Mouse (Mus musculus) adrenal gland, adult (tissue): ENCODE data around the gene Chka.
A peak's percentile ranks its signal among the peaks of the same experiment; 100 is the strongest.

Source experiments
- DNase-seq, 2 experiments: peaks; one replicate each; pipeline ENCODE4 v3.0.0; 2022 to 2023; ENCODE audit warnings: low spot score in 1 of 2; ENCODE audit not compliant: inconsistent age in 2 of 2

Gene Chka

DNA sequence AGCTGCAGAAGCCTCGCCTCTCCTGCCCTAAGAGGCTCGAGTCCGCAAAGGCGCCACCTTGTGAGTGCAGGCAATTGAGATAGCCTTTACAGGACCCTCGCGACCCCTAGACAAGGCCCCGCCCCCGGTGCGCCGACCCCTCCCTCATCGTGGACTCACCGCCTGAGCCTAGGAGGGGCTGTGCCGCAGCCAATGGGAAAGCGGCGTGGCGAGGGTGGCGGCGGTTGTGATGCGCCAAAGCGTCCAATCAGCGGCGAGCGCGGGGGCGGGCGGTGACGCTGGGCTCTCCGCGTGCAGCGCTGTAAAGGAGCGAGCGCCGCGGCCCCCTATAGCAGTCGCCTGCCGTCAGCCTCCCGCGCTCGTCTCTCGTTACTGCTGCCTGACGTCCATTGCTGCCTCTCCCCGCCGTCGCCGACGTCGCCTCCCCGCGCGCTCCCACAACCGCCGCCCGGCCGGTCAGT is at the start of gene Chka:
Chka (plus strand) TSS at position 272 of the 461 bp plus-strand sequence.
- DNase-seq, result peak; percentile 98

- DNase-seq, result no peak
Observed at GRCm38 (mm10) chr19:3805526-3805925, 46.0 kb upstream of the Chka start.

- no peak for DNase-seq
Observed at GRCm38 (mm10) chr19:3810536-3811233, 40.9 kb upstream of the Chka start.

- DNase-seq, result peak; percentile 29 to 74
Observed at GRCm38 (mm10) chr19:3814461-3814860, 37.1 kb upstream of the Chka start.

DNA sequence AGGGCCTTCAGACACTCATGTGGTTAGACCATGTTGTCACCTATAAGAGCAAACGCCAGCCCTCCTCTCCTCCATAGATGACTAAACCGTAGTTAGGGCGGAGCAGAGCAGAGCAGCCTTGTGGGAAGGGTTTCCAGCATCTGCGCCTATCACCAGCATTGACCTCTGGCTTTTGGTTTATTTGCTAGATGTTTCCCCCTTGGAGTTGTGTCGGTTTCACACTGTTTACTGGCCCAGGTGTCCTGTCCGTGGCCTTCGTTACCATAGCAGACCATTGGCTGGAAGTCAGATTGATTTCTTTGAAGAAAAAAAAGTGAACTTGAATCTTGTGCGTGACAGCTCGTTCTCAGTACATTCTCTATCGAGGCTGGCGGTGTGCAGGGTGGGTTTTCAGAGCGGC is 35.7 kb upstream of the Chka start:
- DNase-seq, result no peak

- DNase-seq, result no peak
Observed at GRCm38 (mm10) chr19:3819080-3819479, 32.5 kb upstream of the Chka start.

DNA sequence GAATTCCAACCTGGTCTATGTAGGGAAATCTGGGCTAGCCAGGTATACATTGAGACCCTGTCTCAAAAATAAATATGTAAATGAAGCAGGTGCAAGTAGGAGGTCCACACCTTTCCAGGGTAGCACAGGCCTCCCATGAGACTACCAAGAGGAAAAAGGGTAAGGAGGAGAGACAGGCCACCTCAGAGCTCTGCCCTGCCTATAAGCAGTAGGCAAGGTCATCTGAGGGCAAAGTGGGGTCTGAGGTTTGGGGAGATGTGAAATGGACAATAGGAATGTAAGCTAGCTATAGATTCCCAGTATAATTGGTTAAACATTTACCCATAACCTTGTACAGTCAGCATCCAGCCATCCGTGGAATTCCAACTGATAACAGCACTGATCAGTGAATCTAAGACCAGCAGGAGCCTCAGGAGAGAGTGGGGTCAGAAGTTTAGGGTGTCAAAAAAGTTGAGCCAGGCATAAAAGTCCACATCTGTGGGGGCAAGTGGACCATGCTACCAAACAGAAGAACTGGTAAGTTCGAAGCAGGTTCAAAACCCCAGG is 31.6 kb upstream of the Chka start:
- no peak for DNase-seq

GRCm38 (mm10) chr19:3825044-3825443 is 26.5 kb upstream of the Chka start:
- DNase-seq, result no peak

GRCm38 (mm10) chr19:3829863-3830262 is 21.7 kb upstream of the Chka start:
- DNase-seq, result no peak

DNA sequence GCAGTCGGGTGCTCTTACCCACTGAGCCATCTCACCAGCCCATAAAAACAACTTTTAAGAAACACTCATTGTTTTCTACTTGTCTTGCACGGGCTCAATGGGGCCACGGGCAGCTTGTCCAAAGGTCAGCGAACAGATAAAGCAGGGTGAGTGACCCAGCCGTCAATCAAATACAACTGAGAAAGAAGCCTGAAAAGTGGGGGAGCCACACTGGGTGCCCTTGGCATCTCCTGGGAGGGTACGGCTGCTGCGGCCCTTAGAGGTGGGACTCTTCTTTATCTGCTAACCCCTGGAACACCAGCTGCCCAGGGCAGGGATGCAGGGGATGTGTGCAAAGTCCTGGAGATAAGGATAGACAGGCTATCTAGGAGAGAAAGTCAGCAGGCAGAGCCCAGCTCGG is 19.9 kb upstream of the Chka start:
- DNase-seq, result no peak

DNA sequence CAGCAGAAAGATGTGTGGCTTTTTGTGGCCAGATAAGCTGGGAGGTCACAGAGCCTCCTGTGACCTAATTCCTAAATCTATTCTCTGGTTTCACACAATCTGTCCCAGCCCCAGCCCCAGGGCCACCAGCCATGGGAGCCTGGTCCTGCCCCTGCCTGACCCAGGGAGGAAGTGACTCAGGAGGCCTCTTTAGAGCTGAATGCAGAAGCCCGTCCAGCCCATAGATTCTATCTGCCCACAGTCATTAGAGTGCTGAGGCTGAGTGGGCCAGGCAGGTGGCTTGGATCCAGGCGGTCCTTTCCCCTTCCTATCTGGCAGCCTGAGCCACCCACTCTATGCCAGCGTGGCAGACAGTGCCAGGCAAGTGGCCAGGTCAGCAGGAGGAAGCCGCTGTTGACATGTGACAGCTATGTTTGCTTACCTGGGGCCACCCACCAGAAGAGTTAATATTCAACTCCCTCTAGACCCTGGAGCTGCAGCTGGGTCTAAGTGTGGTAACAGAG is 18.7 kb upstream of the Chka start:
- DNase-seq, result peak; percentile 58 to 83

DNA sequence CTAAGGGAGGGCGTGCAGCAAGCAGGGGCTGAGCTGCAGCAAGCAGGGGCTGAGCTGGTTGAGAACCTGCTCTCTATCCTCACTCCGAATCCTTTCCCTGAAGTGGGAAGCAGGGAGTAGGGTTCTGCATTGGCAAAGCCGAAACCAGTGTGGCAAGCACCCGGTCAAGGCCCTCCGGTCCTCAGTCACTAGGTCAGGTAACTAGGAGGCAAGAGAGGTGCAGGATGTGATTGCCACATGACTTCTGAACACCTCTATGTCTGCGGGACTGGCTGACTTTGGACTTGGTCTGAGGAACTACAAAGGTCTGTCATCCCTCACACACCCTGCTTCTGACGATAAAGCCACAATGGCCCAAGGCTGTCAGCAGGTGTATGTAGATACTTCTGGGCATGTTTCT is 17.3 kb upstream of the Chka start:
- no peak for DNase-seq

DNA sequence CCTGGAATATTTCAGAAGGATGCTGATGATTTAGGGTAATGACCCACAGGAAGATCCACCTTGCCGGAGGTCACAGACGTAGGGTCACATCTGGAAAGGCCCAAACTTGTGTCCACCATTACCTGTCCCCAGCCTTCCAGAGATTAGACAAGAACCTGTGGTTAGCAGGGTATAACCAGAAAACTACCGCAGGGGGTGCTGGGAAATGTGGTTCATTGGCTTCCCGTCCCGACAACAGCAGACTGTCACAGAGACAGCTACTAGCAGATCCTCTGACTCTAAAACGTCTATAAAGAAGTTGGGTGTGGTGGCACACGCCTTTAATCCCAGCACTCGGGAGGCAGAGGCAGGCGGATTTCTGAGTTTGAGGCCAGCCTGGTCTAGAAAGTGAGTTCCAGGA is 14.8 kb upstream of the Chka start:
- no peak for DNase-seq

- no peak for DNase-seq
Observed at GRCm38 (mm10) chr19:3838931-3839330, 12.6 kb upstream of the Chka start.

- no peak for DNase-seq
Observed at GRCm38 (mm10) chr19:3839686-3840085, 11.9 kb upstream of the Chka start.

DNA sequence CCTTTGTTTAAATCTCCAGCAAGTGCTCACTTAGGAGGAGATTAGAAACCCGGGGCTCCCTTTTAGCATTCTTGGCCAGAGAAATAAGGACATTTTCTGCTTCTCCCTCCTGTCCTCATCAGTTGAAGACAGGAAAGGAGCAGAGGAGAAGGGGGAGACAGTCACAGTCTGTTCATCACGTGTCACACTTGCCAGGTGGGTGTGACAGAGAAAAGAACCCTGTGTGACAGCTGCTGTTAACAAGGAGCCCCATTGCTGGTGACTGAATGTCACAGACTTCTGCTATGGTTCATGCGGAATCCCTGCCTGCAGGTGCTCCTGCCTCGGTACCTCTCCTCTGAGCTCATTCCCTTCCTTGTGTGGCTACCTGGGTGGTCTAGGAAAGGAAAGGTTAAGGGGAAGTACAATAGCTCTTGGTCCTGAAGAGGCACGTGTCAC is 11.3 kb upstream of the Chka start:
- DNase-seq, result no peak

GRCm38 (mm10) chr19:3840685-3841084 is 10.9 kb upstream of the Chka start:
- DNase-seq, result no peak

GRCm38 (mm10) chr19:3842359-3843148 is 9.0 kb upstream of the Chka start:
- DNase-seq, result peak in 1 of 2 experiments; percentile 85

- DNase-seq, result peak in 1 of 2 experiments; percentile 58
Observed at GRCm38 (mm10) chr19:3843629-3844028, 7.9 kb upstream of the Chka start.

DNA sequence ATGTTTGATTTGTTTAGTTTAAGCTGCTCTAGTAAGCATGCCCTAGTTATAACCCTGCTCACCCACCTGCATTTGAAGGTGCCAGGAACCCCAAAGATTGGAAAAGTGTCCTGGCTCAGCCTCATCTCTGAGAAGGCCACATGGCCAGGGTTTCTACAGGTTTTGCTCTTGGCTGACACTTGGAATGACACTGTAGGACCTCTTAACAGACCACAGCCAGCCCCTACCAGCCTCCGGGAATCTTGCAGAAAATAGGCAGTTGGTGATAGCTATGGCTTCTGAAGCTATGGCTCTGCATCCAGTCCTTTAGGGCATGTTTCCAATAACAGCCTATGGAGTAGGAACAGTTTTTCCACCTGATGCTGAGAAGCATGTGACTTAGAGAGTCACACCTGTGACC is 6.7 kb upstream of the Chka start:
- DNase-seq, result no peak

DNA sequence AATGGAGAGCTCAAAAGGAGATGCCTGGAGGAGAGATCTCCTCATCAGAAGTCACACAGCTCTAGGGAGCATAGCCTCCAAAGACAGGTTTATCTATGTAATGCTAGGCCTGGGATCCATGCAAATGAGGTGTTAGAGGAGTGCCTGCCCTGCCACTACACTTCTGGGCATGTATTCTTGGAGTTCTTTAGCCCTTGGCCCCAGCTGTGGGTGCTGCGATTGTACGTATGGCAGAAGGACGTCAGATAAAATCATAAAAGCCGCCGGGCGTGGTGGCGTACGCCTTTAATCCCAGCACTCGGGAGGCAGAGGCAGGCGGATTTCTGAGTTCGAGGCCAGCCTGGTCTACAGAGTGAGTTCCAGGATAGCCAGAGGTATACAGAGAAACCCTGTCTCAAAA is 6.2 kb upstream of the Chka start:
- no peak for DNase-seq
